Mouse (Mus musculus): Measurements from ENCODE around the gene Crkl. TPM values are rescaled to one million over a fixed set of nuclear protein-coding genes. Genes with fewer than 3 reads are reported as not detected.
"Not testable (repeated sequence)": the region's sequence is repeated elsewhere in the genome, so short reads cannot be mapped to it uniquely, and the experiment has no call there.

Gene Crkl
- total RNA-seq, 2 experiments from 2014 or later = 34.3 to 36.0 TPM

- DNase-seq (ENCODE audit: low spot score in 2 of 2) = no peak
Observed at GRCm38 (mm10) chr16:17481465-17481864, 29.7 kb downstream of the Crkl start.

GRCm38 (mm10) chr16:17486505-17486904 lies 34.7 kb downstream of the Crkl start:
- DNase-seq (ENCODE audit: low spot score in 2 of 2) = peak in 1 of 2 experiments; percentile 24

- no peak for DNase-seq (ENCODE audit: low spot score in 2 of 2)
Observed at GRCm38 (mm10) chr16:17488478-17489468, 37.0 kb downstream of the Crkl start.

- no peak for DNase-seq (ENCODE audit: low spot score in 2 of 2)
Observed at GRCm38 (mm10) chr16:17489469-17490111, 37.8 kb downstream of the Crkl start, which contains the start of gene Aifm3. Gene Aifm3, plus strand, starts transcription at chr16:17489611.

DNA sequence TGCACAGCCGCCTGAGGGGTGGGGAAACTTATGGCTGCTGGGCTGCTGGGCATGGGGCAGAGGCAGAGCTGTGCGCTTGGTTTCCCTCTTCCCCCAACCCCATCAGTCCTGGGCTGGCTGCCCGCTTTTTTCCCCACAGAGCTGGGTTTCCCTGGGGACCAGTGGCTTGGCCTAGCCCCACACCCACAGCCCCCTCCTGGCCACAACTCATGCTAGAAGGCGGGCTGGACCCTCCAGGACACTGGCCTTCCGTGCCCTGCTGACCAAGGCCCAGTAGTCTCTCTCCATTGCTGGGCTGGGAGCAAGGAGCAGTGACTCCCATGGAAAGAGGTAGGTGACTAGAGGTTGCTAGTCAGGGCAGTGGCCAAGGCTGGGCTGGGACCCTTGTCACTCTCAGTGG lies 39.4 kb downstream of the Crkl start:
- DNase-seq (ENCODE audit: low spot score in 2 of 2) = peak; percentile 54 to 68

GRCm38 (mm10) chr16:17491896-17492561 lies 40.2 kb downstream of the Crkl start:
- DNase-seq (ENCODE audit: low spot score in 2 of 2) = peak in 1 of 2 experiments; percentile 41

GRCm38 (mm10) chr16:17496499-17497305 lies 44.9 kb downstream of the Crkl start:
- DNase-seq (ENCODE audit: low spot score in 2 of 2) = peak; percentile 77 to 80

DNA sequence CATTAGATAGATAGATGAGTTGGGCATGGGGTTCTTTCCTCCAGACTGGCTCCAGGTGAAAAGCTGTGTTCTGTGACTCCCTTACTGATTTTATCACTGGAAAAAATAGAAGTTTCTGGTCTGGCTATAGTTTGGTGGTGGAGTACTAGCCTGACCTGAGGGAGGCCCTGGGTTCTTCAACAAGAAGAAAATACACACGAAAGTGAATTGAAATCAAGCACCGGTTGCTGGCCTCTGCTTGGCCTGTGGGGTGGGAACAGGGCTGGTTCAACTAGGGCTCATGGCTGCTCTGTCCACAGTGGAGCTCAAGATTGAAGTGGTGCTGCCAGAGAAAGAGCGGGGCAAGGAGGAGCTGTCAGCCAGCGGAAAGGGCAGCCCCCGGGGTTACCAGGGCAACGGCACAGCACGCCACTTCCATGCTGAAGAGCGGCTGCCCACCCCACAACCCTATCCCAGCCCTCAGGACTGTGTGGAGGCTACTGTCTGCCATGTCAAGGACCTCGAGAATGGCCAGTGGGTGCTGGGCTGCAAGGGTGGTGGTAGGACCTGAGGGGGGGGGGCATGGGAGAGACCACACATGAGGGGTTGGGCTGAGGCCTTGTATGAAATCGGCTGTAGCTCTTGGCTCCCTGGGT lies 47.6 kb downstream of the Crkl start:
- DNase-seq (ENCODE audit: low spot score in 2 of 2) = peak in 1 of 2 experiments; percentile 52

DNA sequence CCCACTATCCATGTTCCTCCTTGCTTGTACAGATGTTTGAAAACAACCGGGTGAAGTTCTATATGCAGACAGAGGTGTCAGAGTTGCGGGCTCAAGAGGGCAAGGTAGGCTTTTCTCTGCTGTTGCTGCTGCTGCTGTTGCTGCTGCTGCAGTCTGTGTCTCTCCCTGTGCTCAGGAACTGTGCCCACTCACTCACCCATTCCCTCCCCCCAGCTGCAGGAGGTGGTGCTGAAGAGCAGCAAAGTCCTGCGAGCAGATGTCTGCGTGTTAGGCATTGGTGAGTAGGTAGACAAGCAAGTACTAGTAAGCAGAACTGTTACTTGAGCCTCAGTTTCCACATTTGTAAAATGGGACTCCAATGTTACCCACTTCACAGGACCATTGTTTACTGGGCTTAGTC lies 50.9 kb downstream of the Crkl start:
- no peak for DNase-seq (ENCODE audit: low spot score in 2 of 2)

DNA sequence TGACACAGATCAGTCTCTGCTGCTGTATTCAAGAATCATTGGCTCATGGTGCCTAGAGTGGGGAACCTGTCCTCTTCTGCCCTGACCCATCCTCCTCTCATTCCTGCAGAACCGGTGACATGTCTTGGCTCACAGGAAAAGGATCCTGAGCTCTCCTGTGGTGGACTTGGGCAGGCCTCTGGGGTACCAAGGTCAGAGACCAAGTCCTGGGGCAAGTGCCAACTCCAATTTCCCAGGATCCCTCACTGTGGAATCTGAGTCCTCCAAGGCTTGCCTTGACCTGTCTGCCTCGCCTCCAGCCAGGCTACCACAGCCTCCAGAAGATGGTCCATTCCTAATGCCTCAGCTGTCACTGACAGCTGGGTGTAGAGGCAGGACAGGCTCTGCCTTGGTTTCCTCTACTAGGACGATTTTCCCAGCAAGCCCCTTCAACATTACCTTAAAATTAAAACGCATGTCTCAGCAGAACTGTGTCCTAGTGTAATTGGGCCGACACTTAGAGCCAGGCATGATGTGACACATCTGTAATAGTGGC lies 55.3 kb downstream of the Crkl start:
- DNase-seq (ENCODE audit: low spot score in 2 of 2) = no peak

- DNase-seq (ENCODE audit: low spot score in 2 of 2) = not testable (repeated sequence)
Observed at GRCm38 (mm10) chr16:17508031-17508430, 56.2 kb downstream of the Crkl start.

GRCm38 (mm10) chr16:17508546-17509239 lies 56.9 kb downstream of the Crkl start, which contains the start of gene Lztr1:
Gene Lztr1, plus strand, starts transcription at chr16:17508688.
- peak; percentile 85 to 89 for DNase-seq (ENCODE audit: low spot score in 2 of 2)

GRCm38 (mm10) chr16:17509240-17509597 lies 57.4 kb downstream of the Crkl start:
- no peak for DNase-seq (ENCODE audit: low spot score in 2 of 2)

DNA sequence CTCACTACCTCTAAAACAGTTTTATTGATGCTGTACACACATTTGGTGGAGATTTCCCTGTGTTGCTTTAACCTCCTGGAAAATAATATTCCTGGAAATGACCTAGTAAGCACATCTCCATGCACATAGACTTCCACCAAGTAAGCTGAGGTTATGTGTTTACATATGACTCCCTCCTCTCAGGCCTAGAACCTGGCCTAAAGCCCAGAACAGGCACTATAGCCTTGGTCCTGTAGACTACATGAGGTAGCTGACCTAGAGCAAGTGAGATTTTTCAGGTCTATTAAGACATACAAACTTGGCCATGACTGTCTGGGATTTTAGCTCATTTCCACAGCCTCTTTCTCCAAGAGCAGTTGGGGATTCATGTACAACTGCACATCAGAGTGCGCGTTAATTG lies 58.4 kb downstream of the Crkl start:
- DNase-seq (ENCODE audit: low spot score in 2 of 2) = no peak

DNA sequence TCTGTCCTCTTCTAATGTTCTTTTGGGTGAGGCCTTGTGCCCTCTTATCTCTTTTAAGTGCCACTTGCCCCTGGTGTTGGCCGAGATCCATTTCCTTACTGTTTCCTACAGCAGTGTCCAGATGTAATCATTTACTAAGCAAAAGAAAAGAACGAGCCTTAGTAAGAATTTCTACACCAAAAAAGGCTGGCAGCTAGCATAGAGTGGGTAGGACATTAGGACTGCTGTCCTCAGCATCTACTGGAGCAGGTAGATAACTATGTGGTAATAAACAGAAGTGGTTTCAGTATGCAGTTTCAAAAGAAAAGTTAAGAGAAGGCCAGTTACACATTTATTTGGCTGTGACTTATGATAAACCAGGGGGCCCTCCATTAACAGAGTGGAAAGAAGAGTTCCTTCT lies 58.9 kb downstream of the Crkl start:
- no peak for DNase-seq (ENCODE audit: low spot score in 2 of 2)

- DNase-seq (ENCODE audit: low spot score in 2 of 2) = no peak
Observed at GRCm38 (mm10) chr16:17511431-17511830, 59.6 kb downstream of the Crkl start.

- DNase-seq (ENCODE audit: low spot score in 2 of 2) = no peak
Observed at GRCm38 (mm10) chr16:17518910-17519309, 67.1 kb downstream of the Crkl start.

GRCm38 (mm10) chr16:17524156-17524555 lies 72.4 kb downstream of the Crkl start:
- no peak for DNase-seq (ENCODE audit: low spot score in 2 of 2)

DNA sequence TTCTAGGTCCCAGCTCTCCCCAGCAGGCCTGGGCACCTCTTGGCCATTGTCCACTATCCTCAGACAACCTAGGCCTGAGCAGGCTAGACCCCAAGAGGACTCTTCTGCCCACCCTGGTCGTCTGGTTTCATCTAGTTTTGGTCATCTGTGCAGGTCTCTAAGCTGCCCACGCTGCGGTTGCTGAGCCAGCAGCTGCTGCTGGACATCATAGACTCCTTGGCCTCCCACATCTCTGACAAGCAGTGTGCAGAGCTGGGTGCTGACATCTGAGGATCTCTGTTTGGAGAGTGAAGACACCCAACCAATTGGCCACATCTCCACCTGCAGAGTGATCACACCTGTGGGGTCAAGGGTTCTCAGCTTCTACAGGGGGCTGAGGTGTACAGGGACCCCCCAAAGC lies 73.7 kb downstream of the Crkl start:
- no peak for DNase-seq (ENCODE audit: low spot score in 2 of 2)

All from layer of hippocampus, postnatal 10 days (tissue).